Comparison of ENCODE assay signal across 10 mouse cellular contexts in genomic region chr3:153077846-153078703, GRCm38 (mm10).
A peak's percentile ranks its signal among the peaks of the same experiment; 100 is the strongest.
DNase-seq lines count a peak whose midpoint lies in the region; ATAC-seq lines count a peak whose summit lies in the region.
"Had no signal": no experiment of that assay in that cellular context is flagged by ENCODE, and none has a peak within 500 bp of the region (broad histone marks: within the 10 kb centered on the region; RNA-seq: fewer than 3 reads in every experiment).

No protein-coding gene starts in this region.

- DNase-seq in hindbrain, embryonic 14.5 days (ENCODE audit: low spot score), result peak; percentile 49
- no peak for DNase-seq in hindbrain, embryonic 10.5 days (ENCODE audit: low spot score)
- DNase-seq in cerebellum, adult 8-10 months, result peak; percentile 32
- DNase-seq in layer of hippocampus, adult 8-10 months (ENCODE audit: low spot score in 2 of 2), result peak; percentile 83 to 85
- no peak for DNase-seq in spleen, postnatal 10 days (ENCODE audit: low spot score in 2 of 2)
- DNase-seq in T-cell, adult 2 months (ENCODE audit: low spot score), result no peak
- no peak for DNase-seq in liver
- DNase-seq: retina, postnatal 1 day had no signal

- H3K27me3 ChIP-seq in hindbrain, embryonic 14.5 days (ENCODE audit: control insufficient read depth, insufficient read depth, low read length), result no peaks in the 10 kb centered on the region
- H3K27me3 ChIP-seq in hindbrain, embryonic 10.5 days (ENCODE audit: insufficient read depth, poor library complexity, severe bottlenecking), result no peaks in the 10 kb centered on the region

- H3K4me2 ChIP-seq in hindbrain, embryonic 14.5 days (replicated peaks), result no peak overlapping the region

- H3K4me1 ChIP-seq in hindbrain, embryonic 14.5 days (replicated peaks; ENCODE audit: control insufficient read depth, insufficient read depth, low read length), result 0 out of 2 replicates have a peak, but pooled peaks cover 1% of the 10 kb centered on the region
- H3K4me1 ChIP-seq in hindbrain, embryonic 10.5 days (replicated peaks), result 0 out of 2 replicates have a peak, but pooled peaks cover 4% of the 10 kb centered on the region

- 75% methylated on average over 14 of the region's 14 CpGs for WGBS in hindbrain, embryonic 14.5 days
- WGBS in hindbrain, embryonic 10.5 days, result 91% methylated on average over 14 of the region's 14 CpGs

- H3K9ac ChIP-seq in hindbrain, embryonic 14.5 days, result no peak overlapping the region

- H3K36me3 ChIP-seq in hindbrain, embryonic 14.5 days (replicated peaks; ENCODE audit: control insufficient read depth, insufficient read depth), result no peaks in the 10 kb centered on the region
- no peaks in the 10 kb centered on the region for H3K36me3 ChIP-seq in hindbrain, embryonic 10.5 days
- H3K36me3 ChIP-seq: heart, embryonic 10.5 days had no signal

- H3K9me3 ChIP-seq in hindbrain, embryonic 14.5 days (ENCODE audit: control insufficient read depth, low read length), result no peaks in the 10 kb centered on the region
- H3K9me3 ChIP-seq in hindbrain, embryonic 10.5 days, result no peaks in the 10 kb centered on the region
- H3K9me3 ChIP-seq: heart, embryonic 10.5 days had no signal

- no peak overlapping the region for H3K4me3 ChIP-seq in hindbrain, embryonic 14.5 days (replicated peaks; ENCODE audit: low read length)
- H3K4me3 ChIP-seq in hindbrain, embryonic 10.5 days, result no peak overlapping the region
- H3K4me3 ChIP-seq: heart, embryonic 10.5 days had no signal

- ATAC-seq in hindbrain, embryonic 14.5 days (ENCODE audit: low FRiP score), result no peak
- ATAC-seq in megakaryocyte, adult 5-6 weeks (ENCODE audit: poor library complexity, severe bottlenecking), result 0 out of 2 replicates have a peak, but pooled peaks have one; percentile 30

- no peak overlapping the region for H3K27ac ChIP-seq in hindbrain, embryonic 14.5 days
- no peak overlapping the region for H3K27ac ChIP-seq in hindbrain, embryonic 10.5 days
- H3K27ac ChIP-seq: heart, embryonic 10.5 days had no signal

Comparison
In these comparisons a context has a peak if more than half of its experiments do, and no peak if none do; other contexts are left out.
1. DNase-seq: peak in hindbrain, embryonic 14.5 days (single experiment), cerebellum, adult 8-10 months (single experiment) and layer of hippocampus, adult 8-10 months (2 of 2); none in hindbrain, embryonic 10.5 days (single experiment), spleen, postnatal 10 days (0 of 2), T-cell, adult 2 months (single experiment) and liver (single experiment).